Mouse (Mus musculus) midbrain, embryonic 12.5 days (tissue): ENCODE data around the gene Gm8127. TPM values are rescaled to one million over a fixed set of nuclear protein-coding genes. Genes with fewer than 3 reads are reported as not detected.
"Not testable (repeated sequence)": the region's sequence is repeated elsewhere in the genome, so short reads cannot be mapped to it uniquely, and the experiment has no call there.

Experiments used
- ATAC-seq: fragments of 200-750 bp; cut with Nextera tagmentation; 2 replicates; pipeline ENCODE4 v1.8.0; 2017; ENCODE audit warnings: low read depth, moderate TSS enrichment, moderate library complexity; ENCODE audit not compliant: low FRiP score
- H3K27ac ChIP-seq: fragments of 300-500 bp; sonication (generic); replicated peaks from 2 replicates; pipeline ENCODE4 v1.5.1; 2016; ENCODE audit warnings: mild to moderate bottlenecking
- H3K27me3 ChIP-seq: fragments of 300-500 bp; sonication (generic); 2 replicates; pipeline ENCODE4 v1.6.1; 2016; ENCODE audit warnings: mild to moderate bottlenecking
- H3K36me3 ChIP-seq: fragments of 300-500 bp; sonication (generic); 2 replicates; pipeline ENCODE4 v1.6.1; 2016
- H3K4me1 ChIP-seq: fragments of 300-500 bp; sonication (generic); 2 replicates; pipeline ENCODE4 v1.6.1; 2016
- H3K4me2 ChIP-seq: fragments of 300-500 bp; sonication (generic); replicated peaks from 2 replicates; pipeline ENCODE4 v1.6.1; 2016; ENCODE audit warnings: mild to moderate bottlenecking, moderate library complexity
- H3K4me3 ChIP-seq: fragments of 300-500 bp; sonication (generic); 2 replicates; pipeline ENCODE4 v1.5.1; 2016; ENCODE audit warnings: mild to moderate bottlenecking
- H3K9ac ChIP-seq: fragments of 300-500 bp; sonication (generic); replicated peaks from 2 replicates; pipeline ENCODE4 v1.6.1; 2016; ENCODE audit warnings: mild to moderate bottlenecking, moderate library complexity
- H3K9me3 ChIP-seq: fragments of 300-500 bp; sonication (generic); 2 replicates; pipeline ENCODE4 v1.6.1; 2016; ENCODE audit warnings: mild to moderate bottlenecking
- WGBS: fragments of 180-500 bp; shearing (Covaris S2); methylation state at CpG from one replicate; pipeline ENCODE4 v1.1.7; 2016; 5-methylcytosine and 5-hydroxymethylcytosine counted together
- polyA plus RNA-seq: library from polyadenylated mRNA; unstranded; fragments of >200 nt; fragmentation: Nextera tagmentation; extraction: Ambion mirVana; gene quantifications from 2 replicates; pipeline ENCODE4 v1.2.1, GENCODE M21; 2016

The Gm8127 gene
- polyA plus RNA-seq, 1 experiment from 2014 or later: not detected

DNA sequence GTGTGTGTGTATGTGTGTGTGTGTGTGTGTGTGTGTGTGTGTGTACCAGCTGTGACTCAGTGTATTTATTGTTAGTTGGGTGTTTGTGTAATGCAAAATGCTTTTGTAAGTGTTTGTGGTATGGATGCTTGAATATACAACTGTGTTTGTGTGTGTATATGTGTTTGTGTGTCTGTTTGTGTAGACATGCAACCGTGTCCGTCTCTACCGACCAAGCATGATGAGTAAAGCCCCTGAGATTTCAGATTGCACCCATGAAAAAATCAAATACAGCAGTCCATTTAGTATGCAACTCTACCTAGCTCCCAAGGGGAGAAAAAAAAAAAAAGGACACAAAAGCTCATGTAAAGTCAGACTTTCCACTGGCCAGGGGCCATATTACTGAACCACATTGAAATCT is 30.2 kb downstream of the Gm8127 start:
- H3K27me3 ChIP-seq, H3K4me1 ChIP-seq, H3K36me3 ChIP-seq, ATAC-seq, H3K4me2 ChIP-seq, H3K9me3 ChIP-seq, H3K27ac ChIP-seq, H3K9ac ChIP-seq, H3K4me3 ChIP-seq: not testable (repeated sequence)
- WGBS: 88% methylated on average over 3 of the region's 3 CpGs

DNA sequence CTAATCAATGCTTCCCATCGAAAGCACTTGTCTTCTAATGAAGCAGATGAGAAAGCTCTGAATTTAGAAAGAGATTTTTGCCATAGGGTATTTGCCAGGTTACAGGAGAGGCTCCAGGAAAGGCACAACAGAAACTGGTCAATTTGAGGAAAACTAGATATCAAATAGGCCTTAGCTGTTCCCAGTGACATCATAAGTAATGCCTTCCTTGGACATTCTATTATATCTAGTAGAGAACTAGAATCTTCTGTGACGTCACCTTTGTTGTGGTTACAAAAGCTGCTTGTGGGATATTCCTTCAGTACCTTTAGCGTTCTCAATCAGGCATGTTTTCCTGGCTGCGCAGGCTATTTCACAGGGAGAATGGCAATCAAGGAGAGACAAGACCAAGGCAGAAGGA is 35.3 kb downstream of the Gm8127 start, which contains the start of gene Gm8126:
Gm8126 (plus strand) TSS at position 301 of the 400 bp plus-strand sequence.
- ATAC-seq: not testable (repeated sequence)

GRCm38 (mm10) chr14:43256511-43256910 is 37.1 kb downstream of the Gm8127 start:
- not testable (repeated sequence) for H3K27ac ChIP-seq, H3K4me2 ChIP-seq, H3K4me3 ChIP-seq, H3K9me3 ChIP-seq, H3K9ac ChIP-seq, H3K36me3 ChIP-seq, H3K27me3 ChIP-seq, ATAC-seq, H3K4me1 ChIP-seq
- WGBS: 81% methylated on average over 1 of the region's 1 CpGs

More for the DNA sequence above, 35.3 kb downstream of the Gm8127 start, which contains the start of gene Gm8126:
- H3K27me3 ChIP-seq, H3K27ac ChIP-seq, H3K36me3 ChIP-seq, H3K4me2 ChIP-seq, H3K4me3 ChIP-seq, H3K4me1 ChIP-seq, H3K9me3 ChIP-seq, H3K9ac ChIP-seq: not testable (repeated sequence)
- 98% methylated on average over 3 of the region's 4 CpGs for WGBS

DNA sequence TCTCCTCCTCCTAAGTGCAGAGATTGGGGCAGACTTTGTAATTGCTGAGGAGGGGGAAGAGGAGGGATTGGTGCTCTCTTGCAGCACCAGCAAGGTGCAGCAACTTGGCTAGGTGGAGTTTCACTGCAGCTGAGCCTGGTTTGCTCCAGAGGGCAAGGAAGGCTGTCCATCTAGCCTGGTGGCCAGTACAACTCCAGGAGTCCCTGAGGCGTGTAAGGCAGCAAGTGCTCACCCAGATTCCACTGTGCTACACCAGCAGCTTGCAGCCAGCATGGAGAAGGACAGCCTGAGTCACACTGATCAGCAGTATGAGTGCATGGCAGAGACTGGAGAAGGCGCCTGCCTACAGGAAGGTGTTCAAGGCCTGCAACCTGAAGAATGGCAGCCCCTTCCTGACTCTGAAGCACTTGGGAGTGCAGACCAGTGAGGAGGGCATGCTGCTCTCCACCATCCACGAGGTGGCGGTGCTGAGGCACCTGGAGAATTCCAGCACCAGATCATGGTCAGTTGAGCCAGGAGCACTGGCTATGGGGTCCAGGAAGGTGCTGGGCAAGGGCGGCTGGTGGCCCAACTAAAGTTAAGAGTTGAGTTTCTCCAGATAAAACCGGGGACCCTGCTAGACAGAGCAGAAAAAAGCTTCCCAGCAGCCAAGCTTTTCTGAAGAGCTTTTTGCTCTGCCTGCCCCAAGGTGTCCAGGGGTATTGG is 42.9 kb downstream of the Gm8127 start:
- not testable (repeated sequence) for ATAC-seq, H3K4me3 ChIP-seq, H3K4me2 ChIP-seq, H3K4me1 ChIP-seq, H3K9ac ChIP-seq, H3K9me3 ChIP-seq, H3K27ac ChIP-seq, H3K27me3 ChIP-seq, H3K36me3 ChIP-seq
- 38% methylated on average over 5 of the region's 6 CpGs for WGBS

- H3K4me1 ChIP-seq, H3K9ac ChIP-seq, ATAC-seq, H3K4me2 ChIP-seq, H3K9me3 ChIP-seq, H3K27ac ChIP-seq, H3K36me3 ChIP-seq, H3K4me3 ChIP-seq, H3K27me3 ChIP-seq: not testable (repeated sequence)
- 23% methylated on average over 10 of the region's 12 CpGs for WGBS
These were observed 43.9 kb downstream of the Gm8127 start for GRCm38 (mm10) chr14:43249611-43250170.

Other genes starting within 250 kb of the Gm8127 start
- not detected in 2 replicates for gene Gm8094, start 217.2 kb downstream of the Gm8127 start, polyA plus RNA-seq
- not detected in 2 replicates for gene Gm8104, start 193.2 kb downstream of the Gm8127 start, polyA plus RNA-seq
- gene Gm7233, start 114.0 kb downstream of the Gm8127 start, polyA plus RNA-seq: not detected in 2 replicates
- not detected in 2 replicates for gene Gm8122, start 58.5 kb downstream of the Gm8127 start, polyA plus RNA-seq
- not detected in 2 replicates for gene Gm8126, start 35.2 kb downstream of the Gm8127 start, polyA plus RNA-seq
- gene Gm9732, start 18.8 kb downstream of the Gm8127 start, polyA plus RNA-seq: not detected in 2 replicates
- gene 1700001F09Rik, start 54.0 kb upstream of the Gm8127 start, polyA plus RNA-seq: not detected in 2 replicates
- not detected in 2 replicates for gene Gm8138, start 122.5 kb upstream of the Gm8127 start, polyA plus RNA-seq
- gene Gm5799, start 249.7 kb upstream of the Gm8127 start, polyA plus RNA-seq: not detected in 2 replicates